Mouse (Mus musculus) intestine, embryonic 15.5 days (tissue): ENCODE results near the gene Slc7a9. TPM values are rescaled to one million over a fixed set of nuclear protein-coding genes. Genes with fewer than 3 reads are reported as not detected.
A peak's percentile ranks its signal among the peaks of the same experiment; 100 is the strongest.

Source experiments
- ATAC-seq: fragments of 200-750 bp; cut with Nextera tagmentation; 2 replicates; pipeline ENCODE4 v1.8.0; 2017; ENCODE audit warnings: moderate TSS enrichment, moderate library complexity
- H3K27ac ChIP-seq: fragments of 300-500 bp; sonication (generic); 2 replicates; pipeline ENCODE4 v1.5.1; 2015; ENCODE audit warnings: mild to moderate bottlenecking, inconsistent platforms
- H3K27me3 ChIP-seq: fragments of 300-500 bp; sonication (generic); replicated peaks from 2 replicates; pipeline ENCODE4 v1.6.1; 2015; ENCODE audit warnings: inconsistent platforms
- H3K36me3 ChIP-seq: fragments of 300-500 bp; sonication (generic); 2 replicates; pipeline ENCODE4 v1.6.1; 2015; ENCODE audit warnings: inconsistent platforms
- H3K4me1 ChIP-seq: fragments of 300-500 bp; sonication (generic); replicated peaks from 2 replicates; pipeline ENCODE4 v1.6.1; 2015; ENCODE audit warnings: inconsistent platforms
- H3K4me2 ChIP-seq: fragments of 300-500 bp; sonication (generic); replicated peaks from 2 replicates; pipeline ENCODE4 v1.6.1; 2015; ENCODE audit warnings: mild to moderate bottlenecking, inconsistent platforms
- H3K4me3 ChIP-seq: fragments of 300-500 bp; sonication (generic); replicated peaks from 2 replicates; pipeline ENCODE4 v1.5.1; 2015; ENCODE audit warnings: inconsistent platforms
- H3K9ac ChIP-seq: fragments of 300-500 bp; sonication (generic); 2 replicates; pipeline ENCODE4 v1.6.1; 2015; ENCODE audit warnings: inconsistent platforms
- H3K9me3 ChIP-seq: fragments of 300-500 bp; sonication (generic); 2 replicates; pipeline ENCODE4 v1.6.1; 2016; ENCODE audit warnings: inconsistent platforms
- WGBS: fragments of 180-500 bp; shearing (Covaris S2); methylation state at CpG from one replicate; pipeline ENCODE4 v1.1.7; 2015; 5-methylcytosine and 5-hydroxymethylcytosine counted together
- polyA plus RNA-seq: library from polyadenylated mRNA; unstranded; fragments of >200 nt; fragmentation: Nextera tagmentation; extraction: Ambion mirVana; gene quantifications from 2 replicates; pipeline ENCODE4 v1.2.1, GENCODE M21; 2015

The Slc7a9 gene
- 65.1 and 69.8 TPM in 2 replicates for polyA plus RNA-seq

- Histone ChIP-seq H3K9me3 (no peaks in the 10 kb centered on the region), H3K27me3 (no peaks in the 10 kb centered on the region), H3K4me1 (0 out of 2 replicates have a peak, but pooled peaks cover 5% of the 10 kb centered on the region), H3K36me3 (no peaks in the 10 kb centered on the region), H3K27ac (peak within 1 kb of the TSS; percentile 77), H3K9ac (no peak within 1 kb of the TSS), H3K4me2 (peak within 1 kb of the TSS; percentile 36), H3K4me3 (peak within 1 kb of the TSS; percentile 15)
- peak; percentile 91 for ATAC-seq
- WGBS = 16% methylated on average over 15 of the region's 15 CpGs
These were observed at the start of gene Slc7a9 for GRCm38 (mm10) chr7:35447996-35448846. Slc7a9 (plus strand) TSS chr7:35448796.

GRCm38 (mm10) chr7:35401169-35401568 is 47.4 kb upstream of the Slc7a9 start:
- no peak for ATAC-seq
- WGBS = 85% methylated on average over 4 of the region's 4 CpGs
- Histone ChIP-seq H3K9me3 (no peaks in the 10 kb centered on the region), H3K27ac (no peak overlapping the region), H3K4me3 (no peak overlapping the region), H3K9ac (no peak overlapping the region), H3K4me2 (no peak overlapping the region), H3K36me3 (peaks cover 35% of the 10 kb centered on the region), H3K27me3 (no peaks in the 10 kb centered on the region), H3K4me1 (peaks cover 10% of the 10 kb centered on the region)

GRCm38 (mm10) chr7:35415226-35415625 is 33.4 kb upstream of the Slc7a9 start:
- Histone ChIP-seq H3K36me3 (peaks cover 25% of the 10 kb centered on the region), H3K4me3 (no peak overlapping the region), H3K4me1 (peaks cover 5% of the 10 kb centered on the region; the same call in 1 of the 2 replicates), H3K27ac (peak overlapping the region; percentile 89), H3K9me3 (no peaks in the 10 kb centered on the region), H3K4me2 (no peak overlapping the region), H3K9ac (no peak overlapping the region), H3K27me3 (no peaks in the 10 kb centered on the region)
- 68% methylated on average over 5 of the region's 5 CpGs for WGBS
- no peak for ATAC-seq

- ATAC-seq = peak; percentile 96
- Histone ChIP-seq H3K27ac (peak overlapping the region; percentile 89), H3K4me3 (no peak overlapping the region), H3K9me3 (no peaks in the 10 kb centered on the region), H3K4me1 (peaks cover 5% of the 10 kb centered on the region; the same call in 1 of the 2 replicates), H3K9ac (peak overlapping the region; percentile 14; the same call in 1 of the 2 replicates), H3K36me3 (peaks cover 22% of the 10 kb centered on the region), H3K27me3 (no peaks in the 10 kb centered on the region), H3K4me2 (peak overlapping the region; percentile 40)
- WGBS = 57% methylated on average over 9 of the region's 9 CpGs
These were observed 32.6 kb upstream of the Slc7a9 start for GRCm38 (mm10) chr7:35415801-35416653.

GRCm38 (mm10) chr7:35416654-35416948 is 32.0 kb upstream of the Slc7a9 start:
- H3K27me3 ChIP-seq = no peaks in the 10 kb centered on the region
- H3K4me2 ChIP-seq = peak overlapping the region; percentile 40; the same call in 1 of the 2 replicates
- peaks cover 23% of the 10 kb centered on the region for H3K36me3 ChIP-seq
- ATAC-seq = peak; percentile 80
- no peak overlapping the region for H3K4me3 ChIP-seq
- peak overlapping the region; percentile 14; the same call in 1 of the 2 replicates for H3K9ac ChIP-seq
- peaks cover 5% of the 10 kb centered on the region; the same call in 1 of the 2 replicates for H3K4me1 ChIP-seq
- 63% methylated on average over 5 of the region's 5 CpGs for WGBS
- H3K9me3 ChIP-seq = no peaks in the 10 kb centered on the region
- H3K27ac ChIP-seq = peak overlapping the region; percentile 89

GRCm38 (mm10) chr7:35423071-35423470 is 25.5 kb upstream of the Slc7a9 start:
- Histone ChIP-seq H3K9ac (no peak overlapping the region), H3K36me3 (peaks cover 33% of the 10 kb centered on the region), H3K4me3 (no peak overlapping the region), H3K4me2 (no peak overlapping the region), H3K27ac (no peak overlapping the region), H3K4me1 (no peaks in the 10 kb centered on the region), H3K27me3 (no peaks in the 10 kb centered on the region), H3K9me3 (no peaks in the 10 kb centered on the region)
- 89% methylated on average over 10 of the region's 10 CpGs for WGBS
- no peak for ATAC-seq

- ATAC-seq = peak; percentile 63; the same call in 1 of the 2 replicates
- H3K27ac ChIP-seq = no peak overlapping the region
- H3K36me3 ChIP-seq = peaks cover 21% of the 10 kb centered on the region
- H3K4me2 ChIP-seq = no peak overlapping the region
- no peaks in the 10 kb centered on the region for H3K9me3 ChIP-seq
- H3K27me3 ChIP-seq = no peaks in the 10 kb centered on the region
- H3K4me1 ChIP-seq = no peaks in the 10 kb centered on the region
- no peak overlapping the region for H3K4me3 ChIP-seq
- no peak overlapping the region for H3K9ac ChIP-seq
- WGBS = 87% methylated on average over 10 of the region's 10 CpGs
These were observed 20.4 kb upstream of the Slc7a9 start for GRCm38 (mm10) chr7:35428146-35428545.

GRCm38 (mm10) chr7:35435266-35435665 is 13.3 kb upstream of the Slc7a9 start:
- Histone ChIP-seq H3K4me3 (no peak overlapping the region), H3K9ac (no peak overlapping the region), H3K27ac (no peak overlapping the region), H3K36me3 (peaks cover 27% of the 10 kb centered on the region), H3K27me3 (no peaks in the 10 kb centered on the region), H3K4me1 (no peaks in the 10 kb centered on the region), H3K4me2 (no peak overlapping the region), H3K9me3 (no peaks in the 10 kb centered on the region)
- 87% methylated on average over 9 of the region's 9 CpGs for WGBS
- no peak for ATAC-seq

GRCm38 (mm10) chr7:35447501-35447900 is 1.1 kb upstream of the Slc7a9 start:
- ATAC-seq = peak; percentile 48
- peak overlapping the region; percentile 15; the same call in 1 of the 2 replicates for H3K4me2 ChIP-seq
- no peak overlapping the region for H3K4me3 ChIP-seq
- 32% methylated on average over 4 of the region's 4 CpGs for WGBS
- 0 out of 2 replicates have a peak, but pooled peaks cover 5% of the 10 kb centered on the region for H3K4me1 ChIP-seq
- no peaks in the 10 kb centered on the region for H3K9me3 ChIP-seq
- no peak overlapping the region for H3K9ac ChIP-seq
- no peaks in the 10 kb centered on the region for H3K36me3 ChIP-seq
- peak overlapping the region; percentile 77 for H3K27ac ChIP-seq
- H3K27me3 ChIP-seq = no peaks in the 10 kb centered on the region

GRCm38 (mm10) chr7:35448867-35449266 is 271 bp downstream of the Slc7a9 start:
- Histone ChIP-seq H3K4me1 (0 out of 2 replicates have a peak, but pooled peaks cover 5% of the 10 kb centered on the region), H3K9me3 (no peaks in the 10 kb centered on the region), H3K4me2 (peak overlapping the region; percentile 36), H3K36me3 (no peaks in the 10 kb centered on the region), H3K27me3 (no peaks in the 10 kb centered on the region), H3K27ac (peak overlapping the region; percentile 77), H3K9ac (no peak overlapping the region), H3K4me3 (peak overlapping the region; percentile 15)
- ATAC-seq = peak; percentile 73
- WGBS = 35% methylated on average over 7 of the region's 7 CpGs

GRCm38 (mm10) chr7:35456091-35456814 is 7.7 kb downstream of the Slc7a9 start:
- H3K4me3 ChIP-seq = no peak overlapping the region
- WGBS = 80% methylated on average over 4 of the region's 4 CpGs
- no peaks in the 10 kb centered on the region for H3K36me3 ChIP-seq
- H3K27ac ChIP-seq = no peak overlapping the region
- no peak overlapping the region for H3K9ac ChIP-seq
- H3K4me2 ChIP-seq = no peak overlapping the region
- no peaks in the 10 kb centered on the region for H3K4me1 ChIP-seq
- H3K9me3 ChIP-seq = no peaks in the 10 kb centered on the region
- no peaks in the 10 kb centered on the region for H3K27me3 ChIP-seq
- no peak for ATAC-seq
